Mouse (Mus musculus) spleen, adult 2 months (tissue): ENCODE data around the gene Antxrl. TPM values are rescaled to one million over a fixed set of nuclear protein-coding genes. Genes with fewer than 3 reads are reported as not detected.

Experiments used
- DNase-seq, 2 experiments: peaks; one replicate each; pipeline versions ENCODE4 v3.0.0 to v3.0.0-alpha.2; 2012 to 2021; ENCODE audit warnings: low spot score in 2 of 2, low read depth in 1 of 2
- H3K27ac ChIP-seq: fragments of 200-500 bp; 2 replicates; pipeline ENCODE4 v1.5.1; 2012; ENCODE audit warnings: low read length, inconsistent platforms; ENCODE audit not compliant: insufficient read depth
- H3K27me3 ChIP-seq: fragments of 200-500 bp; 2 replicates; pipeline ENCODE4 v1.6.1; 2012; ENCODE audit warnings: mild to moderate bottlenecking, moderate library complexity, low read length, inconsistent platforms; ENCODE audit not compliant: control insufficient read depth, insufficient read depth
- H3K36me3 ChIP-seq: fragments of 200-500 bp; 2 replicates; pipeline ENCODE4 v1.6.1; 2012; ENCODE audit warnings: mild to moderate bottlenecking, low read length, inconsistent platforms; ENCODE audit not compliant: control insufficient read depth, insufficient read depth
- H3K4me1 ChIP-seq: fragments of 200-500 bp; 2 replicates; pipeline ENCODE4 v1.6.1; 2011; ENCODE audit warnings: inconsistent platforms; ENCODE audit not compliant: control insufficient read depth, insufficient read depth, insufficient read length
- H3K4me3 ChIP-seq: fragments of 200-500 bp; 2 replicates; pipeline ENCODE4 v1.5.1; 2011; ENCODE audit warnings: mild to moderate bottlenecking, inconsistent platforms; ENCODE audit not compliant: insufficient read depth, insufficient read length; ENCODE audit errors: extremely low read depth
- CTCF ChIP-seq: fragments of 200-500 bp; IDR thresholded peaks from 2 replicates; pipeline ENCODE4 v1.5.1; 2011; ENCODE audit warnings: mild to moderate bottlenecking, inconsistent platforms; ENCODE audit not compliant: insufficient read depth, insufficient read length, insufficient replicate concordance; ENCODE audit errors: extremely low read depth
- POLR2A ChIP-seq: fragments of 200-500 bp; IDR thresholded peaks from 2 replicates; pipeline ENCODE4 v1.6.1; 2011; ENCODE audit warnings: low read depth, low read length, inconsistent platforms
- WGBS: fragments of 180-500 bp; shearing (Covaris S2); methylation state at CpG from one replicate; pipeline ENCODE4 v1.1.7; 2018; 5-methylcytosine and 5-hydroxymethylcytosine counted together
- polyA plus RNA-seq: library from polyadenylated mRNA; depleted of rRNA; stranded (reverse); fragments of >200 nt; gene quantifications from 2 replicates; pipeline ENCODE4 v1.2.3, GENCODE M21; 2012; rRNA removed

Antxrl gene
- polyA plus RNA-seq, 1 experiment = not detected

- 76% methylated on average over 12 of the region's 12 CpGs for WGBS
- H3K27ac ChIP-seq = no peak overlapping the region
- H3K36me3 ChIP-seq = no peaks in the 10 kb centered on the region
- no peaks in the 10 kb centered on the region for H3K4me1 ChIP-seq
- no peak for TF ChIP-seq POLR2A
- TF ChIP-seq CTCF = no peak
- H3K27me3 ChIP-seq = no peaks in the 10 kb centered on the region
- DNase-seq = no peak
- H3K4me3 ChIP-seq = no peak overlapping the region
These were observed 67.8 kb downstream of the Antxrl start for GRCm38 (mm10) chr14:34120016-34120910.

- no peaks in the 10 kb centered on the region for H3K4me1 ChIP-seq
- no peaks in the 10 kb centered on the region for H3K36me3 ChIP-seq
- no peak overlapping the region for H3K4me3 ChIP-seq
- no peak overlapping the region for H3K27ac ChIP-seq
- H3K27me3 ChIP-seq = no peaks in the 10 kb centered on the region
- 86% methylated on average over 3 of the region's 3 CpGs for WGBS
- no peak for DNase-seq
- no peak for TF ChIP-seq POLR2A
- no peak for TF ChIP-seq CTCF
These were observed 68.4 kb downstream of the Antxrl start for GRCm38 (mm10) chr14:34120923-34121351.

GRCm38 (mm10) chr14:34121691-34122090 lies 69.2 kb downstream of the Antxrl start:
- Histone ChIP-seq H3K27me3 (no peaks in the 10 kb centered on the region), H3K4me1 (no peaks in the 10 kb centered on the region), H3K27ac (no peak overlapping the region), H3K36me3 (no peaks in the 10 kb centered on the region), H3K4me3 (no peak overlapping the region)
- TF ChIP-seq CTCF (no peak), POLR2A (no peak)
- no peak for DNase-seq
- 91% methylated on average over 4 of the region's 4 CpGs for WGBS

Other genes starting within 250 kb of the Antxrl start
- 12.3 and 15.5 TPM in 2 replicates for gene Gdf10, start 129.1 kb upstream of the Antxrl start, polyA plus RNA-seq
- 0.02 and 0.05 TPM in 2 replicates for gene Gdf2, start 111.7 kb upstream of the Antxrl start, polyA plus RNA-seq
- not detected in 2 replicates for gene Rbp3, start 98.7 kb upstream of the Antxrl start, polyA plus RNA-seq
- not detected in 2 replicates for gene Zfp488, start 73.9 kb upstream of the Antxrl start, polyA plus RNA-seq
- gene Gm30083, start 37.5 kb upstream of the Antxrl start, polyA plus RNA-seq = not detected in 2 replicates
- gene Gm5460, start 35.9 kb upstream of the Antxrl start, polyA plus RNA-seq = not detected in 2 replicates
- 0.26 and 0.34 TPM in 2 replicates for gene Anxa8, start 33.3 kb downstream of the Antxrl start, polyA plus RNA-seq
- not detected in 2 replicates for gene A630023A22Rik, start 50.0 kb downstream of the Antxrl start, polyA plus RNA-seq
- gene Npy4r, start 99.8 kb downstream of the Antxrl start, polyA plus RNA-seq = 0.07 and 0.08 TPM in 2 replicates
- gene Gprin2, start 148.9 kb downstream of the Antxrl start, polyA plus RNA-seq = 0.04 and 0.09 TPM in 2 replicates
- gene Syt15, start 166.9 kb downstream of the Antxrl start, polyA plus RNA-seq = 3.9 and 4.3 TPM in 2 replicates